Mouse (Mus musculus) lung, embryonic 14.5 days (tissue): ENCODE results near the gene B4galnt1. TPM values are rescaled to one million over a fixed set of nuclear protein-coding genes. Genes with fewer than 3 reads are reported as not detected.
A peak's percentile ranks its signal among the peaks of the same experiment; 100 is the strongest.

Source experiments
- ATAC-seq: fragments of 200-750 bp; cut with Nextera tagmentation; 2 replicates; pipeline ENCODE4 v1.8.0; 2017; ENCODE audit warnings: mild to moderate bottlenecking, moderate TSS enrichment, moderate library complexity; ENCODE audit not compliant: insufficient read depth
- DNase-seq: peaks from one replicate; pipeline ENCODE4 v3.0.0-alpha.2; 2015
- H3K27ac ChIP-seq: fragments of 300-500 bp; sonication (generic); 2 replicates; pipeline ENCODE4 v1.5.1; 2014; ENCODE audit warnings: low read depth, mild to moderate bottlenecking, moderate library complexity
- H3K27me3 ChIP-seq: fragments of 300-500 bp; sonication (generic); 2 replicates; pipeline ENCODE4 v1.6.1; 2014; ENCODE audit warnings: low read length, control low read depth; ENCODE audit not compliant: insufficient read depth
- H3K36me3 ChIP-seq: fragments of 300-500 bp; sonication (generic); 2 replicates; pipeline ENCODE4 v1.6.1; 2014; ENCODE audit warnings: control low read depth; ENCODE audit not compliant: insufficient read depth
- H3K4me1 ChIP-seq: fragments of 300-500 bp; sonication (generic); 2 replicates; pipeline ENCODE4 v1.6.1; 2014; ENCODE audit warnings: antibody characterized with exemption, control low read depth; ENCODE audit not compliant: insufficient read depth
- H3K4me2 ChIP-seq: fragments of 300-500 bp; sonication (generic); 2 replicates; pipeline ENCODE4 v1.6.1; 2014; ENCODE audit warnings: mild to moderate bottlenecking
- H3K4me3 ChIP-seq: fragments of 300-500 bp; sonication (generic); 2 replicates; pipeline ENCODE4 v1.5.1; 2014; ENCODE audit warnings: low read depth, low read length
- H3K9ac ChIP-seq: fragments of 300-500 bp; sonication (generic); 2 replicates; pipeline ENCODE4 v1.6.1; 2014
- H3K9me3 ChIP-seq: fragments of 300-500 bp; sonication (generic); 2 replicates; pipeline ENCODE4 v1.6.1; 2016; ENCODE audit warnings: low read depth, low read length, control low read depth
- CTCF ChIP-seq: IDR thresholded peaks from 2 replicates; pipeline ENCODE4 v1.5.1; 2016; ENCODE audit warnings: antibody characterized with exemption, low read depth
- WGBS: fragments of 180-500 bp; shearing (Covaris S2); extraction: QIAGEN DNeasy Blood & Tissue Kit; methylation state at CpG from one replicate; pipeline ENCODE4 v1.1.7; 2014; 5-methylcytosine and 5-hydroxymethylcytosine counted together
- polyA plus RNA-seq: library from polyadenylated mRNA; unstranded; fragments of >200 nt; fragmentation: Nextera tagmentation; extraction: Ambion mirVana; gene quantifications from 2 replicates; pipeline ENCODE4 v1.2.1, GENCODE M21; 2014

Gene B4galnt1
- polyA plus RNA-seq, 1 experiment from 2014 or later = 2.9 TPM

- ATAC-seq (no peak), DNase-seq (no peak)
- no peak overlapping the region for H3K27ac ChIP-seq
- peaks cover 3% of the 10 kb centered on the region; the same call in 1 of the 2 replicates for H3K4me1 ChIP-seq
- 22% methylated on average over 20 of the region's 20 CpGs for WGBS
- H3K27me3 ChIP-seq = peaks cover 24% of the 10 kb centered on the region
- peak overlapping the region; percentile 19; the same call in 1 of the 2 replicates for H3K4me2 ChIP-seq
- H3K4me3 ChIP-seq = no peak overlapping the region
- H3K9ac ChIP-seq = no peak overlapping the region
- H3K36me3 ChIP-seq = peaks cover 36% of the 10 kb centered on the region
- no peak for TF ChIP-seq CTCF
- H3K9me3 ChIP-seq = no peaks in the 10 kb centered on the region
Measured at GRCm38 (mm10) chr10:127183759-127184158, 18.7 kb downstream of the B4galnt1 start.

GRCm38 (mm10) chr10:127185101-127185500, 20.1 kb downstream of the B4galnt1 start:
- Histone ChIP-seq H3K9me3 (no peaks in the 10 kb centered on the region), H3K36me3 (peaks cover 36% of the 10 kb centered on the region), H3K4me2 (no peak overlapping the region), H3K27ac (no peak overlapping the region), H3K4me3 (no peak overlapping the region), H3K9ac (no peak overlapping the region), H3K4me1 (peaks cover 8% of the 10 kb centered on the region), H3K27me3 (peaks cover 11% of the 10 kb centered on the region)
- no peak for TF ChIP-seq CTCF
- 70% methylated on average over 9 of the region's 9 CpGs for WGBS
- DNase-seq (peak; percentile 39), ATAC-seq (no peak)

GRCm38 (mm10) chr10:127185506-127185905, 20.5 kb downstream of the B4galnt1 start:
- H3K9ac ChIP-seq = no peak overlapping the region
- H3K4me2 ChIP-seq = no peak overlapping the region
- H3K4me1 ChIP-seq = peaks cover 8% of the 10 kb centered on the region; the same call in 1 of the 2 replicates
- H3K27ac ChIP-seq = no peak overlapping the region
- no peak for ATAC-seq
- no peak for TF ChIP-seq CTCF
- DNase-seq = no peak
- no peak overlapping the region for H3K4me3 ChIP-seq
- no peaks in the 10 kb centered on the region for H3K9me3 ChIP-seq
- H3K36me3 ChIP-seq = peaks cover 36% of the 10 kb centered on the region
- 82% methylated on average over 15 of the region's 15 CpGs for WGBS
- peaks cover 7% of the 10 kb centered on the region for H3K27me3 ChIP-seq

- ATAC-seq (no peak), DNase-seq (no peak)
- no peak overlapping the region for H3K27ac ChIP-seq
- TF ChIP-seq CTCF = peak; percentile 47
- no peak overlapping the region for H3K4me2 ChIP-seq
- H3K27me3 ChIP-seq = no peaks in the 10 kb centered on the region
- peaks cover 15% of the 10 kb centered on the region for H3K4me1 ChIP-seq
- H3K4me3 ChIP-seq = 0 out of 2 replicates have a peak overlapping the region, but pooled peaks have one; percentile 2
- no peak overlapping the region for H3K9ac ChIP-seq
- peaks cover 44% of the 10 kb centered on the region for H3K36me3 ChIP-seq
- WGBS = 71% methylated on average over 1 of the region's 1 CpGs
- no peaks in the 10 kb centered on the region for H3K9me3 ChIP-seq
Measured at GRCm38 (mm10) chr10:127186451-127186850, 21.4 kb downstream of the B4galnt1 start.

- H3K4me1 ChIP-seq = peaks cover 15% of the 10 kb centered on the region
- peak overlapping the region; percentile 83 for H3K9ac ChIP-seq
- DNase-seq = no peak
- H3K4me3 ChIP-seq = peak overlapping the region; percentile 67
- H3K27ac ChIP-seq = peak overlapping the region; percentile 90; the same call in 1 of the 2 replicates
- no peaks in the 10 kb centered on the region for H3K9me3 ChIP-seq
- H3K27me3 ChIP-seq = no peaks in the 10 kb centered on the region
- no peak for ATAC-seq
- TF ChIP-seq CTCF = no peak
- WGBS = 45% methylated on average over 10 of the region's 10 CpGs
- H3K4me2 ChIP-seq = peak overlapping the region; percentile 97
- peaks cover 47% of the 10 kb centered on the region for H3K36me3 ChIP-seq
Measured at GRCm38 (mm10) chr10:127187371-127188078, 22.5 kb downstream of the B4galnt1 start.

- DNase-seq = no peak
- no peaks in the 10 kb centered on the region for H3K27me3 ChIP-seq
- peak overlapping the region; percentile 83 for H3K9ac ChIP-seq
- under 1% methylated on average over 19 of the region's 21 CpGs for WGBS
- peak overlapping the region; percentile 90 for H3K27ac ChIP-seq
- ATAC-seq = no peak
- H3K4me1 ChIP-seq = peaks cover 15% of the 10 kb centered on the region
- H3K4me2 ChIP-seq = peak overlapping the region; percentile 97
- peaks cover 49% of the 10 kb centered on the region for H3K36me3 ChIP-seq
- H3K9me3 ChIP-seq = no peaks in the 10 kb centered on the region
- no peak for TF ChIP-seq CTCF
- H3K4me3 ChIP-seq = peak overlapping the region; percentile 67
Measured at GRCm38 (mm10) chr10:127188079-127188453, 23.0 kb downstream of the B4galnt1 start.

GRCm38 (mm10) chr10:127188465-127189115, 23.6 kb downstream of the B4galnt1 start:
- ATAC-seq = peak; percentile 81
- no peaks in the 10 kb centered on the region for H3K9me3 ChIP-seq
- peak; percentile 88 for DNase-seq
- H3K4me3 ChIP-seq = peak overlapping the region; percentile 67
- peaks cover 15% of the 10 kb centered on the region for H3K4me1 ChIP-seq
- no peak for TF ChIP-seq CTCF
- no peaks in the 10 kb centered on the region for H3K27me3 ChIP-seq
- H3K4me2 ChIP-seq = peak overlapping the region; percentile 97
- WGBS = 0% methylated on average over 42 of the region's 46 CpGs
- peak overlapping the region; percentile 90 for H3K27ac ChIP-seq
- peaks cover 47% of the 10 kb centered on the region for H3K36me3 ChIP-seq
- H3K9ac ChIP-seq = peak overlapping the region; percentile 83
